Mouse (Mus musculus): ENCODE measurements around the gene Rftn1. TPM values are rescaled to one million over a fixed set of nuclear protein-coding genes. Genes with fewer than 3 reads are reported as not detected.

The Rftn1 gene
- total RNA-seq, 2 experiments from 2014 or later, result 12.5 to 14.4 TPM

GRCm38 (mm10) chr17:49977424-49977790, 213.1 kb downstream of the Rftn1 start:
- no peak for DNase-seq

- no peak for DNase-seq
Measured at GRCm38 (mm10) chr17:49976678-49977423, 213.6 kb downstream of the Rftn1 start.

- no peak for DNase-seq
Measured at GRCm38 (mm10) chr17:49975481-49975880, 215.0 kb downstream of the Rftn1 start.

GRCm38 (mm10) chr17:49974996-49975395, 215.5 kb downstream of the Rftn1 start:
- DNase-seq, result no peak

GRCm38 (mm10) chr17:49972164-49972563, 218.3 kb downstream of the Rftn1 start:
- DNase-seq, result no peak

- DNase-seq, result no peak
Measured at GRCm38 (mm10) chr17:49971057-49971456, 219.4 kb downstream of the Rftn1 start.

GRCm38 (mm10) chr17:49968467-49969207, 221.8 kb downstream of the Rftn1 start:
- peak; percentile 38 to 53 for DNase-seq

- no peak for DNase-seq
Measured at GRCm38 (mm10) chr17:49965846-49966762, 224.4 kb downstream of the Rftn1 start.

GRCm38 (mm10) chr17:49965035-49965434, 225.4 kb downstream of the Rftn1 start:
- no peak for DNase-seq

- DNase-seq, result no peak
Measured at GRCm38 (mm10) chr17:49964471-49964870, 226.0 kb downstream of the Rftn1 start.

- DNase-seq, result no peak
Measured at GRCm38 (mm10) chr17:49959021-49959420, 231.5 kb downstream of the Rftn1 start.

- peak in 1 of 2 experiments; percentile 23 for DNase-seq
Measured at GRCm38 (mm10) chr17:49951856-49952607, 238.4 kb downstream of the Rftn1 start.

GRCm38 (mm10) chr17:49951491-49951855, 239.0 kb downstream of the Rftn1 start:
- peak; percentile 57 to 67 for DNase-seq

GRCm38 (mm10) chr17:49942674-49943073, 247.8 kb downstream of the Rftn1 start:
- DNase-seq, result no peak

Other genes with a start within 250 kb of the Rftn1 start
- 1 to 10 TPM; 3.0 to 3.4 TPM for gene Dazl, start 103.0 kb upstream of the Rftn1 start, total RNA-seq (2021)

Measured in layer of hippocampus, postnatal 36 days (tissue).